Mouse (Mus musculus): ENCODE results near the gene Rbm20. TPM values are rescaled to one million over a fixed set of nuclear protein-coding genes. Genes with fewer than 3 reads are reported as not detected.

Gene Rbm20
- total and polyA plus RNA-seq, 3 experiments, result 0.36 to 2.6 (median 2.3) TPM

DNA sequence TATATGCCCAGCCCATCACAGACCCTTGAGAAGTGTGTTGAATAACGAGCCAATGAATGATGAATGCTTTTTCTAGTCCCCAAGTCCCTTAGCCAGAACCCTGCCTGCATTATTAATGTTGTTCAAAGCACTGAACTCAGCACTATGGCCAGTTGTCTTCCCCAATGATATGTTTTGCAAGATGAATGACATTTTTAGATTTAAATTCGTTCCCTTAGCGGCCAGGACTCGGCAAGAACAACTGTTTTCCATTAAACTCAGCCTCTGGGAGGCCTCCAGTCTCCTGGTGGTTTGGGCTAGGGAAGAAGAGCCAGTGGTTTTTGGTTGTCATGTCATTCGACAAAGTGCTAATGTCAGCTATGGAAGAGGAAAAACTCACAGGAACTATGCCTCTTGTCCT is 204.7 kb downstream of the Rbm20 start:
- DNase-seq (ENCODE audit: low spot score), result no peak
- H3K4me3 ChIP-seq (ENCODE audit: low read depth, low read length), result no peak overlapping the region

DNA sequence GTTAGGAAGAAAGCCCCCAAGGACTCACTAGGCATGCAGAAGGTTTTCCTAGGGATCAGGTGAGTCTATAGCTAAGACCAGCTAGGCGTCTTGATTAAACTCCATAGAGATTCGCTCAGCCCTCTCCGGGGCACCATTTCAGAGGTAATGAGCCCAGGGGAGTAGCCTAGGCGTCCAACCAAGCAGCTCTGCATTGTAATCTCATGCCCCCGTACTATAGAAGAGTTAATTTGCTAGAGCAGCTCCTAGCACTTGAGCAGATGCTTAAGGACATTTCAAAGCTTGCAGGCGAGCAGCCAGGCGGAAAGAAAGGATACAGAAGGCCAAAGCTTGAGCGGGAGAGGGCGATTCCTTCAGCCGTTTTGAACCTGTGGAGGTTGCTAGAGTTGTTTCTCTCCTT is 208.3 kb downstream of the Rbm20 start:
- H3K36me3 ChIP-seq (replicated peaks), result no peaks in the 10 kb centered on the region
- H3K4me1 ChIP-seq (ENCODE audit: insufficient read depth, low read depth, low read length), result peaks cover 65% of the 10 kb centered on the region
- no peak for DNase-seq (ENCODE audit: low spot score)
- no peaks in the 10 kb centered on the region for H3K27me3 ChIP-seq (ENCODE audit: insufficient read depth, low read length)
- H3K4me3 ChIP-seq (ENCODE audit: low read depth, low read length), result no peak overlapping the region; the same call in 1 of the 2 replicates
- TF ChIP-seq GATA2 (IDR thresholded peaks at IDR 0.05; ENCODE audit: borderline replicate concordance, low read depth, low read length) (no peak), CTCF (IDR thresholded peaks at IDR 0.05; ENCODE audit: low read depth, low read length) (no peak), GATA1 (IDR thresholded peaks at IDR 0.05; ENCODE audit: borderline replicate concordance, low read length) (no peak), TAL1 (conservative IDR thresholded peaks at IDR 0.05; ENCODE audit: low read depth, low read length) (no peak), POLR2AphosphoS5 (IDR thresholded peaks at IDR 0.05; ENCODE audit: insufficient replicate concordance, low read depth, low read length) (no peak)
- no peak for ATAC-seq (ENCODE audit: extremely low read depth, insufficient number of reproducible peaks, low FRiP score, poor library complexity, severe bottlenecking)
- H3K9me3 ChIP-seq (replicated peaks), result no peaks in the 10 kb centered on the region

More for the DNA sequence above, 204.7 kb downstream of the Rbm20 start:
- ATAC-seq (ENCODE audit: extremely low read depth, insufficient number of reproducible peaks, low FRiP score, poor library complexity, severe bottlenecking), result no peak
- TF ChIP-seq TAL1 (conservative IDR thresholded peaks at IDR 0.05; ENCODE audit: low read depth, low read length) (no peak), GATA2 (IDR thresholded peaks at IDR 0.05; ENCODE audit: borderline replicate concordance, low read depth, low read length) (no peak), CTCF (IDR thresholded peaks at IDR 0.05; ENCODE audit: low read depth, low read length) (no peak), GATA1 (IDR thresholded peaks at IDR 0.05; ENCODE audit: borderline replicate concordance, low read length) (no peak), POLR2AphosphoS5 (IDR thresholded peaks at IDR 0.05; ENCODE audit: insufficient replicate concordance, low read depth, low read length) (no peak)
- H3K27me3 ChIP-seq (ENCODE audit: insufficient read depth, low read length), result no peaks in the 10 kb centered on the region
- no peaks in the 10 kb centered on the region for H3K9me3 ChIP-seq (replicated peaks)
- H3K36me3 ChIP-seq (replicated peaks), result no peaks in the 10 kb centered on the region
- H3K4me1 ChIP-seq (ENCODE audit: insufficient read depth, low read depth, low read length), result peaks cover 37% of the 10 kb centered on the region

DNA sequence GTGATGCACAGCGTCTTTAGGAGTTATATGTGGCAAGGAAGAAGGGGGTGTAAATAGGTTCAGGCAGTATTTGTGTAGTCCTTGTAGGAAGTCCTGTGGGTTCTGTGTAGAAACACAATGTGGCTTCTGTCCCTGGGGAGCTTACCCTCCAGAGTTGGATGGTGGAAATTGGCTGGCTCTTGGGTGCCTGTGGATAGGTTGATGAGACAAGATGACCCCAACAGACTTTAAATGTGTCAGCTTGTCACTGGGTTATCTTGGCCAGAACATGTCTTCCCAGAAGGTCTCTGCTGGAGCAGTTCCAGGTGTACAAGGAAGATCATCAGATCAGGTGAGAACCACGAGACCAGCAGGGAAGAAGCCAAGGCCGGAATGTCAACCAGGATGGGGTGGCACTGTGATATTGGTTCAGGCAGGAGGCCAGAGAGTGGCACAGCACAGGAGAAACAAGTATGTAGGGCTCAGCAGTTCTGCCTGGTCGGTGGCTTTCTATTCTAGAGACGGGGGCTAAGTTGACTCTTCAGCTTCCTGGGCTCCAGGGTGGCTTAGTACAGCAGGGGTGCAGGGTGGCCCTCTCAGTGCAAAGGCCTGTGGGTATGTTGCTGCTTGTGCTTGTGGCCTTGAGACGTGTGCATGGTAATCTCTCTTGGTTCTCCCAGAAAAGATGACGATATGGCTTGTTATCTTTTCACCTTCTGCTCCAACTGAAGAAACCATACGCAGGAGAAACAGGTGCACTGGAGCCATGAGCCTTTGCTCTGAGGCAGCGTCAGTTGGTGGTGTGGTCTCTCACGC is 209.7 kb downstream of the Rbm20 start:
- DNase-seq (ENCODE audit: low spot score) (no peak), ATAC-seq (ENCODE audit: extremely low read depth, insufficient number of reproducible peaks, low FRiP score, poor library complexity, severe bottlenecking) (peak; percentile 66)
- peaks cover 77% of the 10 kb centered on the region for H3K4me1 ChIP-seq (ENCODE audit: insufficient read depth, low read depth, low read length)
- no peaks in the 10 kb centered on the region for H3K36me3 ChIP-seq (replicated peaks)
- peak; percentile 88 for TF ChIP-seq TAL1 (conservative IDR thresholded peaks at IDR 0.05; ENCODE audit: low read depth, low read length)
- no peak for TF ChIP-seq GATA2 (IDR thresholded peaks at IDR 0.05; ENCODE audit: borderline replicate concordance, low read depth, low read length)
- TF ChIP-seq POLR2AphosphoS5 (IDR thresholded peaks at IDR 0.05; ENCODE audit: insufficient replicate concordance, low read depth, low read length), result no peak
- H3K27me3 ChIP-seq (ENCODE audit: insufficient read depth, low read length), result no peaks in the 10 kb centered on the region
- peak overlapping the region; percentile 25; the same call in 1 of the 2 replicates for H3K4me3 ChIP-seq (ENCODE audit: low read depth, low read length)
- H3K9me3 ChIP-seq (replicated peaks), result no peaks in the 10 kb centered on the region

DNA sequence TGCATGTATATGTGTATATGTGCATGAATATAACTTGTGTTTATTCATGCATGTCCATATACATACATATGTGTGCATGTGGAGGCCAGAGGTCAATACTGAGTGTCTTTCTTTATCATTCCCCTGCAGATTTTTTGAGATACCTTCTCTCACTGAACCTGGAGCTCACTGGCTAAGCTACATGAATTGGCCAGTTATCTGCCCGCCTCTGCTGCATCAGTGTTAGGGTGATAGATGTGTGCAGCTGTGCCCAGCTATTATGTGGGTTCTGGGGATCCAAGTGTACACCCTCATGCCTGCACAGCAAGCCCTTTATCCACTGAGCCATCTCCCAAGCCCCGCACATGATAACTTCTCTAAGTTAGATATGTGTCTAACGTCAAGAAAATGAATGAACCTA is 210.7 kb downstream of the Rbm20 start:
- Histone ChIP-seq H3K27me3 (ENCODE audit: insufficient read depth, low read length) (no peaks in the 10 kb centered on the region), H3K9me3 (replicated peaks) (no peaks in the 10 kb centered on the region), H3K36me3 (replicated peaks) (no peaks in the 10 kb centered on the region), H3K4me3 (ENCODE audit: low read depth, low read length) (no peak overlapping the region), H3K4me1 (ENCODE audit: insufficient read depth, low read depth, low read length) (peaks cover 86% of the 10 kb centered on the region)
- ATAC-seq (ENCODE audit: extremely low read depth, insufficient number of reproducible peaks, low FRiP score, poor library complexity, severe bottlenecking), result no peak
- no peak for TF ChIP-seq GATA2 (IDR thresholded peaks at IDR 0.05; ENCODE audit: borderline replicate concordance, low read depth, low read length)
- peak; percentile 78 for TF ChIP-seq TAL1 (conservative IDR thresholded peaks at IDR 0.05; ENCODE audit: low read depth, low read length)
- DNase-seq (ENCODE audit: low spot score), result no peak

DNA sequence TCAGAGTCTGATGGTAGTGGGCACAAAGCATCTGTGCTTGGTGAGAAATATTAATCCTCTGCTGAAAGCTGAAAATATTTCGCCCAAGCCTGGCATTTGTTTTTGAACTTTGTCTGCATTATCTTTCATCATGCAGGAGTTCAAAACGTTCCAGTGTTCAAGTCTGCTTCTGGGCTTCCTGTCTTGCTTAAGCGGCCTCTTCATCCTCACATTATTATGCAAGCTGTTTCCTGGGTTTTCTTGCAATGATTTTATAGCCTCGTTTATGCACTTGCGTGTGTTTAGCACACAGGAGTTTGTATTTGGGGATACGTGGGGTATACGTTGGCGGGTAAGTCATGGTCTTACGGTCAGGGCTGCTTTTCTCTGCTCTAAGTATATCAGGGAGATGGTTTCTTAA is 211.2 kb downstream of the Rbm20 start:
- Histone ChIP-seq H3K27me3 (ENCODE audit: insufficient read depth, low read length) (no peaks in the 10 kb centered on the region), H3K9me3 (replicated peaks) (no peaks in the 10 kb centered on the region), H3K4me1 (ENCODE audit: insufficient read depth, low read depth, low read length) (peaks cover 87% of the 10 kb centered on the region), H3K36me3 (replicated peaks) (no peaks in the 10 kb centered on the region), H3K4me3 (ENCODE audit: low read depth, low read length) (no peak overlapping the region)
- DNase-seq (ENCODE audit: low spot score), result no peak
- TF ChIP-seq GATA2 (IDR thresholded peaks at IDR 0.05; ENCODE audit: borderline replicate concordance, low read depth, low read length) (no peak), TAL1 (conservative IDR thresholded peaks at IDR 0.05; ENCODE audit: low read depth, low read length) (no peak), CTCF (IDR thresholded peaks at IDR 0.05; ENCODE audit: low read depth, low read length) (no peak), POLR2AphosphoS5 (IDR thresholded peaks at IDR 0.05; ENCODE audit: insufficient replicate concordance, low read depth, low read length) (no peak), GATA1 (IDR thresholded peaks at IDR 0.05; ENCODE audit: borderline replicate concordance, low read length) (no peak)
- no peak for ATAC-seq (ENCODE audit: extremely low read depth, insufficient number of reproducible peaks, low FRiP score, poor library complexity, severe bottlenecking)

DNA sequence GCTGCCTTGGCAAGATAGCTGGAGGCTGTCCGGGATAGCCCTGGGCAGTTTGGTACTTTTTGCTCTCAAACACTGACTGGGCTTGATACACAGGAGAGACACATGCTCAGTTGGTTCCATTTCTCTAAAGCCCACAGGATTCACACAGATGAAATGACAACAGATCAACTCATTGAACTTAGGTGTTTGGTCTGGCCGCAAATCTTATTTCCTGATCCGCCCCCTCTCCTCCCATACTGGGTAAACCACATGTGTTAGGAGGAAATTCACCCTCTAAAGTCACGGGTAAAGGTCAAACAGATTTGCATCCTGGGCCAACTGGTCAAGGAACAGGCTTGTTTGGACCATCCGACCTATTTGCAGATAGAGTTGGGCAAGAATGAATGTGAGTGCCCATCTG is 212.4 kb downstream of the Rbm20 start:
- H3K27me3 ChIP-seq (ENCODE audit: insufficient read depth, low read length), result no peaks in the 10 kb centered on the region
- peaks cover 96% of the 10 kb centered on the region for H3K4me1 ChIP-seq (ENCODE audit: insufficient read depth, low read depth, low read length)
- no peaks in the 10 kb centered on the region for H3K9me3 ChIP-seq (replicated peaks)
- TF ChIP-seq POLR2AphosphoS5 (IDR thresholded peaks at IDR 0.05; ENCODE audit: insufficient replicate concordance, low read depth, low read length) (no peak), TAL1 (conservative IDR thresholded peaks at IDR 0.05; ENCODE audit: low read depth, low read length) (no peak), CTCF (IDR thresholded peaks at IDR 0.05; ENCODE audit: low read depth, low read length) (no peak), GATA1 (IDR thresholded peaks at IDR 0.05; ENCODE audit: borderline replicate concordance, low read length) (no peak), GATA2 (IDR thresholded peaks at IDR 0.05; ENCODE audit: borderline replicate concordance, low read depth, low read length) (no peak)
- no peak for ATAC-seq (ENCODE audit: extremely low read depth, insufficient number of reproducible peaks, low FRiP score, poor library complexity, severe bottlenecking)
- no peak for DNase-seq (ENCODE audit: low spot score)
- H3K36me3 ChIP-seq (replicated peaks), result no peaks in the 10 kb centered on the region
- no peak overlapping the region for H3K4me3 ChIP-seq (ENCODE audit: low read depth, low read length)

Data from G1E (cell line).